In the genomic region with DNA sequence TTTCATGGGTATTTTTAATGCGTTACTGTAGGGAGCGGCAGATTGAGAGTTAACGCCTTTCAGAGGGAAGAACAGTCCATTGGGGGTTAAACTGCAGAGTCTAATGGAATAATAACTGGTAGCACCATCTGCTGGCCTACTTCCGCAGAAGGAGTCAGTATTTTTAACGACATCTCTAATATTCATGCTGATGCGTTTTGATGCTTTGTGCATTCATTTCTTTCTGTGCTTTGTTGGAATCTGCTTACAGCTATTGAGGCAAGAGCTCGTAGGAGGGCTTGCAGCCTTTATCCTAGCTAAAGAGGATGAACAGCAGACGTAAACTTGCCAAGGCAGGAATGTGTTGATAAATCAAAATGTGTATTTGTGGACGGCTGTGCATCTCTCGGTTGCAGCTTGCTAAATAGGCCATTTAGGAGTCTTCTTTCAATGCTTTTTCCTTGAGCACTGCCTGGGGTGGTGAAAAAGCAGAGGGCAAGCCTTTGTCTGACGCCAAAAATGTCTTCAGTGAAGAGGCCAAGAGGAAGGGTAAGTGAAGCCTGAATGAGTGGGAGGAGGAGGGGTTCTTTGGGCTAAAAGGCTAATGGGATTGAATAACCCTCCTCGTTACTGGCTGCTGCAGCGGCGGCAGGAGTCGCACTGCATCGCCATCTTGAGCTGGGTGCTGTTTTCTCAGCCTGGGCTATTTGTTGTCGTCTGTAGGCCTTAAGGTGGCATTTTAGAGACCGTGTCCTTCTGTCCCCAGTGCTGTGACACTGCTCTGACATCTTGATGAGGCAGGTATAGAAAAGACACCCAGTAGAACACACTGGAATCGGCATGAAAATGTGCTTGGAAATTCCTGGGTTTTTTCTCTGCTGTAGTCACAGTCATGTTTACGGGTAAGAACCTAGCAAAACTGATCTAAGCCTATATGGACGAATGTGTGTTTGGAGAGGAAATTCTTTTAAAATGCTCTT, we compare ENCODE assay signal across 8 mouse cellular contexts.
DNase-seq lines count a peak whose midpoint lies in the region; ATAC-seq and TF ChIP-seq lines count a peak whose summit lies in the region.

No protein-coding gene starts in this region.

- in situ Hi-C loops in Patski (cut with MboI; ENCODE audit: low pct_unique_long_range_greater_than_20kb): loop anchor here (5.0 kb wide), 1 partner anchor 138 kb away; a partner anchor contains a TSS

- H3K4me1 ChIP-seq in hindbrain, embryonic 12.5 days: peaks cover 20% of the 10 kb centered on the region

- H3K4me3 ChIP-seq in hindbrain, embryonic 12.5 days: peak overlapping the region; percentile 53

- H3K36me3 ChIP-seq in hindbrain, embryonic 12.5 days: no peaks in the 10 kb centered on the region

- CTCF ChIA-PET in Patski (lab: Charles Lee): interaction anchor here (1.0 to 5.9 kb wide), 10 partner anchors 11 to 161 kb away, joined by 3 to 33 read pairs (median 4); a partner anchor contains a TSS

- H3K9me3 ChIP-seq in hindbrain, embryonic 12.5 days (replicated peaks): no peaks in the 10 kb centered on the region

- peak overlapping the region; percentile 99 for H3K27ac ChIP-seq in hindbrain, embryonic 12.5 days

- peak overlapping the region; percentile 78 for H3K9ac ChIP-seq in hindbrain, embryonic 12.5 days

- POLR2A ChIA-PET in Patski (lab: Charles Lee): interaction anchor here (1.6 kb wide), 1 partner anchor 126 kb away, joined by 9 read pairs; a partner anchor contains a TSS

- WGBS in hindbrain, embryonic 12.5 days: under 1% methylated on average over 21 of the region's 21 CpGs

- H3K4me2 ChIP-seq in hindbrain, embryonic 12.5 days (replicated peaks): peak overlapping the region; percentile 65

- no peaks in the 10 kb centered on the region for H3K27me3 ChIP-seq in Patski
- no peaks in the 10 kb centered on the region for H3K27me3 ChIP-seq in hindbrain, embryonic 12.5 days

- DNase-seq in Patski (ENCODE audit: low read depth, low spot score): peak; percentile 58
- DNase-seq in cerebellum, postnatal 10 days: peak; percentile 88
- peak; percentile 62 to 75 for DNase-seq in frontal cortex, postnatal 10 days (ENCODE audit: low spot score in 2 of 2)
- DNase-seq in layer of hippocampus, postnatal 14 days (ENCODE audit: low spot score in 2 of 2): peak; percentile 82 to 84
- DNase-seq in lung, postnatal 14 days: peak; percentile 62
- DNase-seq in retina, embryonic 14.5 days (ENCODE audit: low spot score): peak; percentile 94
- DNase-seq in thymus, postnatal 4 days: peak; percentile 69

- peak; percentile 73 for TF ChIP-seq CTCF in Patski (IDR thresholded peaks at IDR 0.05)

- peak; percentile 93 for ATAC-seq in Patski
- peak; percentile 94 for ATAC-seq in hindbrain, embryonic 12.5 days (ENCODE audit: low FRiP score)

Comparison
In these comparisons a context has a peak if more than half of its experiments do, and no peak if none do; other contexts are left out.
1. Peak in every context shown above with its lines: DNase-seq, ATAC-seq, H3K4me3 ChIP-seq and H3K27ac ChIP-seq.